Mouse (Mus musculus) stomach, postnatal 0 days (tissue): ENCODE results near the gene Klhl2.

Source experiments
- CTCF ChIP-seq: IDR thresholded peaks from 2 replicates; pipeline ENCODE4 v1.5.1; 2016; ENCODE audit warnings: antibody characterized with exemption, low read depth, mild to moderate bottlenecking, moderate library complexity
- EP300 ChIP-seq: optimal IDR thresholded peaks from 2 replicates; pipeline ENCODE3; 2016; ENCODE audit warnings: antibody characterized with exemption

GRCm38 (mm10) chr8:64811083-64811482, 38.7 kb downstream of the Klhl2 start:
- TF ChIP-seq CTCF, result no peak
- no peak for TF ChIP-seq EP300
